Mouse (Mus musculus): ENCODE measurements at regions not wholly inside any gene's neighbourhood (a gene's known extent, or its start where the extent isn't known, plus 50 kb on each side); places are given as distances from the start of the nearest gene placed in this dataset.
A peak's percentile ranks its signal among the peaks of the same experiment; 100 is the strongest.

- DNase-seq = no peak
Measured at GRCm38 (mm10) chr7:75063816-75064215, 245.2 kb downstream of the Sv2b start.

DNA sequence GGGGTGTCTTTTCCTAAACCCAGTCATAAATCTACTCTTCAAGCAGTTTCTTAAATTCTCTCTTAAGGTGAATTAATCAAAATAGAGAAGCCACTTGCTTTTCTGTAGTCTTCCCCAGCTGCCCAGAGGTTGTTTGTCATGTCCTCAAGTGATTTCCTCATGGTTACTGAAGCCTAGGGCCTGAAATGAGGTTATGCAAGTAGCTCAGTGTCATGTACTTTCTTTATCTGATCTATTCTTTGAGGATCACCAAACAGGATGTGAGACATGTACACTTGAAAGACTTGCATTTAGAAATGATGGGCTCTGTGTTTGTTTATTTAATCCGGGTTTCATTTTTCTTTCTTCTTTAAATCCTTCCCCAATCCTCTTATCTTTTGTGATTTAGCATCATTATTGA is 258.8 kb downstream of the Sv2b start:
- DNase-seq = no peak

DNA sequence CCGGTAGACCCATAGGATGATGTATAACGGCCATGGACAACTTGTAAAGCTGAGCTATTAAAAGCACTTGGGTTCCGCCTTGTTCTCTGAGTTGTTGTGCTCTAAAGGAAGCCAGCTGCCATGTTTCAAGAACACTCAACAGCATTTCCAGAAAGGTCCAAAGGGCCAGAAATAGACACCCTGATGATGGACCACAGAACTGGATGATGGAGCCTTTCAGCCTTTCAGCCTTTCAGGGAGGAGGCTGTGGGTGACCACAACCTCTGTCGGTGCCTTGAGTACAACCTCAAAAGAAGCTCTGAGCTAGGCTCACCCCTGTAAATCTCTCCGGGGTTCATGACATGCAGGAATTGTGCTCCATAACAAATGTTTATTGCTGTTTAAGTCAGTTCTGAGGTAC is 259.3 kb downstream of the Sv2b start:
- DNase-seq = no peak

- DNase-seq = no peak
Measured at GRCm38 (mm10) chr7:75048822-75049221, 260.2 kb downstream of the Sv2b start.

- no peak for DNase-seq
Measured at GRCm38 (mm10) chr7:75047827-75048226, 261.2 kb downstream of the Sv2b start.

GRCm38 (mm10) chr7:75040871-75041270 is 268.2 kb downstream of the Sv2b start:
- no peak for DNase-seq

GRCm38 (mm10) chr7:75026191-75026590 is 282.9 kb downstream of the Sv2b start:
- DNase-seq = no peak

DNA sequence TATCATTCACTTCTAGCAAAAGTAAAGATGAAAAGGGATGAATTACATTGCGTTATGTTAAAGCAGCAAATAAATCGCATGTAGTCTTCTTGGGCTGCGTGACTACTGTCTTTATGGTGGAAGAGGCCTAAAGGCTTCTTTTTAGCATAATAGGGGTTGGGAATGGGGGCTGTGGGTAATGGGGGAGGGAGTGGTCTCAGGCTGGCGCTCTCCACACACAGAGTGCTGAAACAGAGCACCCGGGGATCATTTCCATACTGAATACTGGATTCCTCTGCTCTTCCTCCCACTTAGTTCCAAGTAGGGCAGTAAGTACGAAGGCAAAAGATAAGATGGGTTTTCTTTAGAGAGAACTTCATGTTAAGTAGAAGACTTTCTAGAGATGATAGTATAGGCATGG is 287.1 kb downstream of the Sv2b start:
- no peak for DNase-seq

DNA sequence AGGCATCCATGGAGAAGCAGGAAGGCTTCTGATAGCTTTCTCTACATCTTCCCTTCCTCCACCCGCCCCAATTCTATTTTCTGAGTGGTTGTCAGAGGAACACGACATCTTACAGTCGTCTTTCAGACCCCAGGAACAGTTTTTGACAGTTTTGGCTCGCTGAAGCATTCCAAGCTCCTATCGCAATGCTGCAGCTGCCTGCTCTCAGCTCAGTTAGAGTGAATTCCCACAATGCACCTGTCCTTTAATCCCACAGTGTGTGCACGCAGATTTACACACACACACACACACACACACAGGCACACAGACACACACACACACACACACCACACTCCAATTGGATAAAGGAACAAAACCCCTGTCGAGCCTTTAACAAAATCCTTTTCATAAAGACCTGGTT is 290.4 kb downstream of the Sv2b start:
- DNase-seq = no peak

- DNase-seq = no peak
Measured at GRCm38 (mm10) chr7:75008481-75008880, 300.6 kb downstream of the Sv2b start.

- DNase-seq = no peak
Measured at GRCm38 (mm10) chr7:74990198-74990597, 318.9 kb downstream of the Sv2b start.

DNA sequence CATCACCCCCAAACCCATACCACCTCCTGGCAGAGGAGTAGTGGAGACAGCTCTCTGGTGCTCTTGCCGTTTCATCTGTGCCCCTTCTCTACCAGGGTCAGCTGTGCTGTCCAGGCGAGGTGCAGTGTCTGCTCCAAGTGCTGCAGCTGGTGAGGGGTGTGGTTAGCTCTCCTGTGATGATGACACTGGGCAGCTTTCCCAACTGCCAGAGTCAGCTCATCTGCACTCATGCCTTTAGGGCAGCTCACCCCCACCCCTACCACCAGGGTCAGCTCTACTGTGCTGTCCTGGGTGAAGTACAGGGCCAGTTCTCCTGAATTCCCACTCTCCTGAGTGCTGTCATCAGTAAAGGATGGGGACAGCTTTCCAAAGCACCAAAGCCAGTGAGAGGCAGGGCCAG is 329.6 kb downstream of the Sv2b start:
- DNase-seq = no peak

DNA sequence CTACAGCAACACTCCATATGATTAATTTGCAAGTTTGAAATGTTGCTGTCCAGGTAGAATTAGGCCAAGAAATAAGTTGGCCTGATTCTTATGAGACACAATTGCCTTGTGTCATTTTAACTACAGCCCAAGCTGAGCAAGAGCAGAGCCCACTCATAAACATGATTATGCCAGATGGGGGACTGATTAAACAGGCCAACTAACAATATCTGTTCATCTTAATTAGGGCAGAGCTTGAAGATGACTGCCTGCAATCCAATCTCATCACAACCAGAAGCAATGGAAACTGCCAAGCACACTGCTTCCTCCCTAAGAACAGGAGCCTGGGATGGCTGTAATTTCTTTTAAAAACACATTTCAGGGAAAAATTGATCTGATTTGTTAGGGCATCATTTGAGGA is 333.1 kb downstream of the Sv2b start:
- DNase-seq = no peak

GRCm38 (mm10) chr7:74974448-74974847 is 334.6 kb downstream of the Sv2b start:
- DNase-seq = no peak

GRCm38 (mm10) chr7:74944421-74945098 is 364.5 kb downstream of the Sv2b start:
- no peak for DNase-seq

GRCm38 (mm10) chr7:74942917-74943316 is 366.1 kb downstream of the Sv2b start:
- DNase-seq = peak; percentile 16

DNA sequence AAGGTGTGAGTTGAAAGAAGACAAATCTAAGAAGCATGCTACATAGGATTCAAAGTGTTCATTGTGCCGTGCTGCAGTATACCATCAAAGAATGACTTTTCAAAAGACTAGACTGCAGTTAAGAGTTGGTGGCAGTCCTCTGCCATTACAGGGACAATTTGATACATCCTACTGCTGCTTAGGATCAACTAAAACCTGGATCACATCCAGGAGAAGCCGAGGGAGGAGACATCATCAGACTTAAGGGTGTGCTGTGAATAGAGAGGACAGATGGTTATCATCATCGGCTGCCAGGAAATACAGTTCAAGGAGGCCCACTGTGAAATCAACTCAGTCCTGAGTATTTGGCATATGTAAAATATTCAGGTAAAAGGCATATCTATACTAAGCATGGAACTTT is 366.9 kb downstream of the Sv2b start:
- DNase-seq = no peak

GRCm38 (mm10) chr7:74929142-74929829 is 374.7 kb upstream of the Slco3a1 start:
- DNase-seq = no peak

DNA sequence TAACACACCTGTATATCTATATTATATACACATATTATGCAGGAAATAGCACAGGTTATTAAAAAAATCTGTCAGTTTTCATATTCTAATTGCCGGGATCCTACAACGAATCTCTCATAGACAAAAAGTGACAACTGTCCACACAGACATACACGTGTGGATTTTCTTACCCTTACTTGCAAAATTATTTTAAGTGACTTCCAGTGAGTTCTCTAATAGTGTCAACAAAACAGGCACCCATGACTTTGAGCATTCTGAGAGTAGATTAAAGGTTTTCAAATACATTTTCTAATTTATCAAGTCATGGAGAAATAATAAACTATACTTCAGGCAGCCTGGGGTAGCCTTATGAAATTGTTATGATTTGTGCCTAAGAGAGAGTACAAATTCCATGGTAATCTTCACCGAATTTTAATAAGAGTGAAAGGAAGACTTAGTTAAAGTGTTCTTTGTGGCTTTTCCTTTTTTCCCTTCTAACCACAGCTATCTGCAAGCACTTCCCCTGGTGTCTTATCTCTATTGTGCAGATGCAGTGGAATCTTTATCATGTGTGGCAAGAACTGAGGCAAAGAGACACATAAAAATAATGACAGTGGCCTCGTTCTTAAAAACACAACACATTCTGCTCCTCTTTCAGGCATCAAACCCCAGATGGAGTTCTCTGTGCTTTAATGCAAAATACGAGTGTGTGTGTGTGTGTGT is 373.8 kb upstream of the Slco3a1 start:
- DNase-seq = no peak

DNA sequence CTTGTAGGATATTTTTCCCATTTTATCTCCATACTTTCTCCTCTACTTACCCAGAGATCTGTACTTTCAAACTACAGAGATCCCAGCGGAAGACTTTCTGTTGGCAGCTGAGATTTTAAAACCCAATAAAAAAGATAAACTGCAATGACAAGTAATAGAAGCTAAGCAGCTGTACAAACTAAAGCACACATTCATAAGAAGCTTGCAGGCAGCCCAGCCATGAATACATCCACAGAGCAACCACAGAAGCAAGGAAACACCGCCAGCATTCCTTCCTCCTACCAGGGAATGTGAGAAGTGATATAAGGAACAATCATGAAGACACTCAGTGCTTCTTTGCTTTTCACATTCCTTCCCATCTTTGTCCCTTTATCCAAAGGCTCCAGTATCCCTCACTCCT is 372.1 kb upstream of the Slco3a1 start:
- DNase-seq = no peak

DNA sequence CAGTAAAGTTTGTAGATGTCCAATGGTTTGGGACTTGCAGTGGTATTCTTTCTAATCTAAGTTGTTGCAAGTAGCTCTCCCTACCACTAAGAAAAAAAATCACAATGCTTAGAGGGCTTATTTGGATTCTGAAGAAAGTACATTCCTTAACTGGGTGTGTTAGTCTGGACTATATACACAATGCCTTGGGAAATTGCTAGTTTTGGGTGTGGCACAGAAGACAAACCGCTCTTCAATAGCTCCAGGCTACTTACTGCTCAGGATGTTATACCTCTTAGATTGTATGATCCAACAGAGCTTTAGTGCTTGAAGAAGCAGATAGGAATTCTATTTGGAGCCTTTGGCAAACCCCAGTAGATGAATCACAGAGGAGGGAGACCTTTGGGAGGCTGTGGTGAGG is 369.6 kb upstream of the Slco3a1 start:
- DNase-seq = no peak

DNA sequence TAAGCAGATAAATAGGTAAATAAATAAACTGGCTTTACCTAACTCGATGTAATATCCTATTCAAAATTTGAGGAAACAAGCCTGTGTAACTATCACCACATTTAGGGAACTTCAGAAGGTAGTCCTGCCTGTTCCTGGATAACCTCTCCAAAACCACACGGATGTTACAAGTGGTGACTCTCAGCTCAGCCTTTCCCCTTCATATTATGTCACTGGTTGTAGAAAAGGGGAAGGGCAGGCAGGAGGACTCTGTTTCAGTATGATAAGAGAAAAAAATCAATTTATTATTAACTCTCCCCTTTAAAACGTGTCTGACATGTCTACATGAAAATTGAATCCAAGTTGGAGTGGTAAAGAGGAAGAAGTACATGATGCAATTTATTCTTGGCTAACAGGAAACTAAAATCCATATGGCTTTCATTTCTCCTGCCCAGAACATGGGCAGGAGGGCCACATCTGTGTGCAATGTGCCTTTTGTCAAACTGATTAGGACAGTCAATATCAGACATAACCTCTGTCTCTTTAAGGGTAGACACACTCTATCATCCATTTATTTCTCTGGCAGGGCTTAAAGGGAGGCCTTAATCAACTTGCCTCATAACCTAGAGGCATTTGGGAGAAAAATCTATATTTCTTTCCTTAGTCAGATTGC is 353.9 kb upstream of the Slco3a1 start:
- DNase-seq = no peak

GRCm38 (mm10) chr7:74907391-74907790 is 352.8 kb upstream of the Slco3a1 start:
- DNase-seq = no peak

DNA sequence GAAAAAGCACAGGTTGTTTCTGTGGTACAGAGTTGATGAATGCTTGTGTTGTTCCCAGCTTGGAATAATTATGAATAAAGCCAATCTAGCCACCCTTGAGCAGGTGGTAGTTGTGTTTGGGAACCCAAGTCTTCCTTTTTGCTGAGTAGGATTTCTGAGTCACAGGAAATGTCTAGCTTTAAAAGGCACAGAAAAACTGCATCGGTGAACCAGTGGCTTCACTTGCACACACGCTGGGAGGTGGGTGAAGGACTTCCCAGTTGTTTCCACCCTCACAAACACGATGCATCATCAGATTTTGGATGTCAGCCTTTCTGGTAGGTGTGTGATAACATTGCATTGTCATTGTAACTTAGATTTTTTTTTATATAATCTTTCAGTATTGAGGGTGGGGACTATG is 322.9 kb upstream of the Slco3a1 start:
- peak; percentile 22 for DNase-seq

All from right cerebral cortex, postnatal 25 days (tissue).